Mouse (Mus musculus) intestine, embryonic 16.5 days (tissue): ENCODE measurements around the gene Plscr4. TPM values are rescaled to one million over a fixed set of nuclear protein-coding genes. Genes with fewer than 3 reads are reported as not detected.
A peak's percentile ranks its signal among the peaks of the same experiment; 100 is the strongest.

Experiments
- ATAC-seq: fragments of 200-750 bp; cut with Nextera tagmentation; 2 replicates; pipeline ENCODE4 v1.8.0; 2017; ENCODE audit warnings: moderate TSS enrichment, moderate library complexity
- H3K27ac ChIP-seq: fragments of 300-500 bp; sonication (generic); 2 replicates; pipeline ENCODE4 v1.5.1; 2014; ENCODE audit warnings: mild to moderate bottlenecking, low read length
- H3K27me3 ChIP-seq: fragments of 300-500 bp; sonication (generic); replicated peaks from 2 replicates; pipeline ENCODE4 v1.6.1; 2014; ENCODE audit warnings: low read length, control low read depth, mixed read lengths; ENCODE audit not compliant: control insufficient read depth, insufficient read depth
- H3K36me3 ChIP-seq: fragments of 300-500 bp; sonication (generic); 2 replicates; pipeline ENCODE4 v1.6.1; 2014; ENCODE audit warnings: low read length, control low read depth; ENCODE audit not compliant: control insufficient read depth, insufficient read depth
- H3K4me1 ChIP-seq: fragments of 300-500 bp; sonication (generic); 2 replicates; pipeline ENCODE4 v1.6.1; 2014; ENCODE audit warnings: low read length, control low read depth, mixed read lengths; ENCODE audit not compliant: control insufficient read depth, insufficient read depth
- H3K4me2 ChIP-seq: fragments of 300-500 bp; sonication (generic); 2 replicates; pipeline ENCODE4 v1.6.1; 2014; ENCODE audit warnings: low read depth, low read length, control low read depth
- H3K4me3 ChIP-seq: fragments of 300-500 bp; sonication (generic); 2 replicates; pipeline ENCODE4 v1.5.1; 2014; ENCODE audit warnings: mild to moderate bottlenecking, low read length
- H3K9ac ChIP-seq: fragments of 300-500 bp; sonication (generic); 2 replicates; pipeline ENCODE4 v1.6.1; 2014; ENCODE audit warnings: low read depth, low read length
- H3K9me3 ChIP-seq: fragments of 300-500 bp; sonication (generic); 2 replicates; pipeline ENCODE4 v1.6.1; 2016; ENCODE audit warnings: low read length, control low read depth; ENCODE audit not compliant: control insufficient read depth
- WGBS: fragments of 180-500 bp; shearing (Covaris S2); extraction: QIAGEN DNeasy Blood & Tissue Kit; methylation state at CpG from one replicate; pipeline ENCODE4 v1.1.7; 2014; 5-methylcytosine and 5-hydroxymethylcytosine counted together
- polyA plus RNA-seq: library from polyadenylated mRNA; unstranded; fragments of >200 nt; fragmentation: Nextera tagmentation; extraction: Ambion mirVana; gene quantifications from 2 replicates; pipeline ENCODE4 v1.2.1, GENCODE M21; 2015

Plscr4 gene
- polyA plus RNA-seq, 1 experiment from 2014 or later, result 5.8 TPM

DNA sequence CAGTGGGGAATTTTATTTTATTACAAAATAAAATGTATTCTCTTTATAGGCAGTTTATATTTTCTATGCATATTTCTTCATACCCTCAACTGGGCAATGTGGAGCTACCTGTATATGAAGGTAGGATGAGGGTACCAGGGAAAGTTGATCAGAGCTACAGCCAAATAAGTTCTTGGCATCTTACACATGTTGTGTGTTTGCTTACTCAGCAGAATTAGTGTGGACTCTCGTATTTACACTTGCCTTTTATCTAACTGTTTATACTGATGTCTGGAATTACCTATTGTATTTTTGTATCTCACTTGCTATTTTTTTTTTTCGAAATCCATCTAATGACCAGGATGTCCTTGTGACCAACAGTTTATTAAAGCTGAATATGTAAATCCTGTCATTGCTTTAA lies 34.1 kb downstream of the Plscr4 start:
- Histone ChIP-seq H3K9ac (no peak overlapping the region), H3K36me3 (no peaks in the 10 kb centered on the region), H3K4me2 (no peak overlapping the region), H3K4me1 (no peaks in the 10 kb centered on the region), H3K27me3 (no peaks in the 10 kb centered on the region), H3K4me3 (no peak overlapping the region), H3K9me3 (no peaks in the 10 kb centered on the region), H3K27ac (no peak overlapping the region)
- ATAC-seq, result no peak
- WGBS, result 80% methylated on average over 2 of the region's 2 CpGs

DNA sequence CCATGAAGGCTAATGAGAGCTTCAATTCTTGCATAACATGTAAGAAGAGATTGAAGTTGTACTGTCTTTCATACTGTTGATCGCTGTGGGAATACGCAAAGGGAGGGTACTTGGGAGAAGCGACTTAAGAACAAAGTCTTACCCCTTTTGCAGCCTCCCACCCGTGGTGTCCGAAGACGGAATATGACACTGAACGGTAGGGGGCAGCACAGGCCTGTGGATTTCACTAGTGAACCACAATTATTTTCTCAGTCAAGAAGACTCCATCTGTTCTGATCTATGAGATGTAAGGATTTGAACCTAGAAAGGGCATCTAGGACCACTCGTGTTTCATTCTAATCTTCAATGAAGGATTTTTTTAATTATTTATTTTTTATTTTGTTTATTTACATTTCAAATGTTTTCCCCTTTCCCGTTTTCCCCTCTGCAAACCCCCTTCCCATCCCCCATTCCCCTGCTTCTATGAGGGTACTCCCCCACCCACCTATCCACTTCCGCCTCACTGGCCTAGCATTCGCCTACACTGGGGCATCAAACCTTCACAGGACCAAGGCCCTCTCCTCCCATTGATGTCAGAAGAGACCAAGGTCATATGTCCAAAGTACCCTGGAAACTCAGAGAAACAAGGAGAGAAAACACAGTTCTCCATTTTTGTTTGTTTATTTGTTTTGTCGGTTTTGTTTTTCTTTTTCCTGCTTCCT lies 42.7 kb downstream of the Plscr4 start:
- Histone ChIP-seq H3K4me2 (no peak overlapping the region), H3K9ac (no peak overlapping the region), H3K4me3 (no peak overlapping the region), H3K36me3 (no peaks in the 10 kb centered on the region), H3K27me3 (no peaks in the 10 kb centered on the region), H3K9me3 (no peaks in the 10 kb centered on the region), H3K4me1 (no peaks in the 10 kb centered on the region), H3K27ac (no peak overlapping the region)
- 46% methylated on average over 12 of the region's 12 CpGs for WGBS
- ATAC-seq, result peak; percentile 59

DNA sequence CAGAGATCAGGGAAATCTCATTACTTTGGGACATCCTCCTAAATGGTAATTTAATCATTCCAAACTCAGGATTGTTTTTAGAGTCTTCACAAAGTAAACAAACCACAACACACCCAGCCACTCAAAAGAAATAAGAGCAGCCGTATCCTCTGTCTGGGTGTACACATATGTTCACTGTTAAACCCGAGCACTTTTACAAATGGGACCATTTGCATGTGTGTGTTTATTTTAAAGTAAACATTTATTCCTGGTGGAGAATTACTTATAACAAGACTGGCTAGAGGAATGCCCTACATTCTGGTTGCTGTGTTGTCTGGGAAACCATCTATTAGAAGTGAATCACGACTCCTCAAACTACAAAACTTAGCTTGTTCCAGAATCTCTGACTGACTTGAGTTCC lies 47.1 kb downstream of the Plscr4 start:
- Histone ChIP-seq H3K27me3 (no peaks in the 10 kb centered on the region), H3K9me3 (no peaks in the 10 kb centered on the region), H3K4me1 (no peaks in the 10 kb centered on the region), H3K36me3 (no peaks in the 10 kb centered on the region), H3K9ac (no peak overlapping the region), H3K4me2 (no peak overlapping the region), H3K4me3 (no peak overlapping the region), H3K27ac (no peak overlapping the region)
- peak; percentile 71 for ATAC-seq
- WGBS, result 49% methylated on average over 3 of the region's 3 CpGs

DNA sequence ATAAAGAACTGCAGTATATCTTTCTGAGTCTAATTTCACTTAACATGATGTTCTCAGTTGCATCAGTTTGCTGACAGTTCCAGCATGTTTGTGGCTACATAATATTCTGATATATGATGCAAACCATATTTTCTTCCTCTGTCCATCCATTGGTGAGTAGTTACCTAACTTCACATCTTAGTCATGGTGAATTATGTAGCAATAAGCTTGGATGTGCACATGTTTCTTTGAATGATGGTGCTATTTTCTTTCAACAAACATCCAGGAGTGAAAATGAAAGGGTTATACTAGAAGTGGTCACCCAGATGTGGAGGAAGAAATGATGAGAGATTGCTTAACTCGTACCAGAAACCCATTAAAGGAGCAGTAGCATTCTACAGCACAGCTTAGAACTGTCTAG lies 47.7 kb downstream of the Plscr4 start:
- Histone ChIP-seq H3K9ac (no peak overlapping the region), H3K27me3 (no peaks in the 10 kb centered on the region), H3K27ac (no peak overlapping the region), H3K4me1 (no peaks in the 10 kb centered on the region), H3K4me3 (no peak overlapping the region), H3K9me3 (no peaks in the 10 kb centered on the region), H3K36me3 (no peaks in the 10 kb centered on the region), H3K4me2 (no peak overlapping the region)
- 55% methylated on average over 1 of the region's 1 CpGs for WGBS
- no peak for ATAC-seq

DNA sequence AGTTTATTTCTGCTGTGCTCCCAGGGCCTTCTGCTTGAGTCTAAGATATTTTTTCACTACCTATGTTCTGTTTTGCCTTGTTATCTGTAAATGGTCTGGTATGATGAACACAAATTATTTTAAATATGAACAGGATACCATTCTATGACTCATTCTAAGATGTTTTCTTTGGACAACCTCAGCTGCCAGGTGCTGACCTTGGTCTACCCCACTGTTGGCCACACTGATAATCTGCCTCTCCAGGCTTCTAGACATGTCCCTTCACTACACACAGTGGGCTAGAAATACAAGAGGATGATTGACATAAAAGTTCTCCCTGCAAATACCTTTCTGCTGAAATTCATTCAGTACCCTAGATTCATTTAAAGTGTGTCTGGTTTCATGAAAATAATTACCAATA lies 54.5 kb downstream of the Plscr4 start:
- H3K4me1 ChIP-seq, result no peaks in the 10 kb centered on the region
- no peaks in the 10 kb centered on the region; the same call in 1 of the 2 replicates for H3K9me3 ChIP-seq
- no peaks in the 10 kb centered on the region for H3K36me3 ChIP-seq
- no peak for ATAC-seq
- no peak overlapping the region for H3K4me2 ChIP-seq
- H3K9ac ChIP-seq, result no peak overlapping the region
- H3K27ac ChIP-seq, result no peak overlapping the region
- no peak overlapping the region for H3K4me3 ChIP-seq
- H3K27me3 ChIP-seq, result no peaks in the 10 kb centered on the region

DNA sequence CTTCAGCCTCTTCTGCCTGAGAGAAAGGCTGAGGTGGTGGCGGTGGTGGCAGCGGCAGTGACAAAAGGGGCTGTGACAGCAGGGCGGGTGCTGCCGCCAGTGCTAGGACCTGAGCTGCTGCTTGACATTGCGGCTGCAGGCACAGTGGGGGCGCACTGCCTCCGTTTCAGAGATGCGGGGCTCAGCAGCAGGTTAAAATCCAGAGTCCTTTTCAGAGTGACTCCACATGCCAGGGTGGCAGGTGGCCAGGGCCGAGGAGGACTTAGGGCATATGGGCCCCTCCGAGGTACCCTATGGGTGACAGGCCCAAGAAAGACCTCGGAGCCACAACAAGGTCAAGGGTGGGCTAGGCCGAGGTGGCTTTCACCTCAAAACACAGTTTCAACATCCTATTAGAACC lies 59.9 kb downstream of the Plscr4 start:
- WGBS, result 94% methylated on average over 12 of the region's 12 CpGs
- no peak overlapping the region for H3K4me2 ChIP-seq

DNA sequence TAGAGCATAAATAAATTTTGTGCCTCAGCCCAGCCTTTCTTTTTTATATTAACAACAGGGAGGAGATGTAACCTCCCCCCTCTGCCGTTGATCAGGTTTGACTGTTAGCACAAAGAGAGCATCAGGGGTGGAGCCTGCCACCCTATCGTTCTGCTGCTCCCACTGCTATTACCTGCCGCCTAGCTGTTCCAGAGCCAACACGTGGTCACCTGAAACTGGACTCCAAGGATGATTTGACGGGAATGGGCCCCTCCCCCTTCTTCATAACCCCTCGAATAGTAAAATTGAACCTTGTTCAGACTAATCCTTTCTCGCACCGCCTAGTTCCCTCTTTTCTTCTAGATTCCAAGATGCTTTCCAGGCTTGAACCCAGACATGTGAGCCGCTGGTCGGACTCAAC lies 63.6 kb downstream of the Plscr4 start:
- no peak for ATAC-seq

More for the DNA sequence above, 59.9 kb downstream of the Plscr4 start:
- H3K4me1 ChIP-seq, result no peaks in the 10 kb centered on the region
- no peak overlapping the region for H3K4me3 ChIP-seq
- H3K36me3 ChIP-seq, result no peaks in the 10 kb centered on the region
- no peak overlapping the region for H3K9ac ChIP-seq
- peaks cover 5% of the 10 kb centered on the region; the same call in 1 of the 2 replicates for H3K9me3 ChIP-seq
- H3K27ac ChIP-seq, result no peak overlapping the region
- no peak for ATAC-seq
- no peaks in the 10 kb centered on the region for H3K27me3 ChIP-seq

DNA sequence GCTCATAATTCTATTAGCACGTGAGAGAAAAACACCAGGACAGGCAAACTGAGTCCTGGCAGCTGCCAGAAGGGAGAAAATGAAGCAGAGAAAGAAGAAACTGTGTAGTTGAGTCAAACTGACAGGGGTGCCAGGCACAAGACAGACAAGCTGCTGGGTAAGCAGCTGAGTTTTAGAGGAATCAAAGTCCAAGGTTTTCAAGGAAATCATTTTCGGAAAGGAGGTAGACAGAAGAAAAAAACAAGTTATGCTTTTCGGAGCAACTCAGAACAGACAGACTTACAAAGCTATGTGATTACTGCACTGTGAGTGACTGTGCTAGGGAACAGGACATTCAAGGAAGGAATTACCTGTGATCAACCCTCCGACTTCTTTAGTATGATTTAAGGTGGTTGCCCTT lies 67.3 kb downstream of the Plscr4 start:
- H3K27me3 ChIP-seq, result no peaks in the 10 kb centered on the region
- H3K9me3 ChIP-seq, result no peaks in the 10 kb centered on the region
- no peak overlapping the region for H3K9ac ChIP-seq
- H3K4me1 ChIP-seq, result no peaks in the 10 kb centered on the region
- H3K27ac ChIP-seq, result no peak overlapping the region
- 78% methylated on average over 4 of the region's 4 CpGs for WGBS
- H3K4me3 ChIP-seq, result no peak overlapping the region
- no peaks in the 10 kb centered on the region for H3K36me3 ChIP-seq
- no peak for ATAC-seq
- no peak overlapping the region for H3K4me2 ChIP-seq

More for the DNA sequence above, 63.6 kb downstream of the Plscr4 start:
- no peaks in the 10 kb centered on the region for H3K27me3 ChIP-seq
- H3K4me3 ChIP-seq, result no peak overlapping the region
- peaks cover 5% of the 10 kb centered on the region; the same call in 1 of the 2 replicates for H3K9me3 ChIP-seq
- H3K36me3 ChIP-seq, result no peaks in the 10 kb centered on the region
- H3K4me1 ChIP-seq, result no peaks in the 10 kb centered on the region
- H3K4me2 ChIP-seq, result no peak overlapping the region
- H3K27ac ChIP-seq, result no peak overlapping the region
- 90% methylated on average over 10 of the region's 10 CpGs for WGBS
- no peak overlapping the region for H3K9ac ChIP-seq

DNA sequence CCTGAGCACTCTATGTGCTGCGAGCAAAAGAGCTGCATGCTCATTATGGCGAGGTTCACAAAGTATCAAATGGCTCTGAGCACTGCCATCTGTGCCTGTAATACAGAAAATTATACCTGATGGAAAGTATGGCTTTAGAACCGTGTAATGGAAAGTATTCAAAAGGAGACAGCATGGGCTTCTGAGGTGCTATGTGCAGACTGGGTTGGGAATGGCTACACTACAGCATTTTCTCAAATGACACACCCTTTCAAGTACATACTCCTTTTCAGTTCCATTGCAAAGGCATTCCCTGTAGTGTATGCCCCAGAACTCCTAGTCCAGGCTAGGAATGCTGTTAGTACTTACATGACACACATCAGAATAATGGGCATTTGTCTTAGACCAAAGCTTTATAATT lies 72.9 kb downstream of the Plscr4 start:
- Histone ChIP-seq H3K4me2 (no peak overlapping the region), H3K9ac (no peak overlapping the region), H3K4me3 (no peak overlapping the region), H3K27ac (no peak overlapping the region), H3K27me3 (no peaks in the 10 kb centered on the region), H3K9me3 (no peaks in the 10 kb centered on the region), H3K4me1 (no peaks in the 10 kb centered on the region), H3K36me3 (no peaks in the 10 kb centered on the region)
- 85% methylated on average over 3 of the region's 3 CpGs for whole genome bisulfite sequencing
- ATAC-seq, result no peak

DNA sequence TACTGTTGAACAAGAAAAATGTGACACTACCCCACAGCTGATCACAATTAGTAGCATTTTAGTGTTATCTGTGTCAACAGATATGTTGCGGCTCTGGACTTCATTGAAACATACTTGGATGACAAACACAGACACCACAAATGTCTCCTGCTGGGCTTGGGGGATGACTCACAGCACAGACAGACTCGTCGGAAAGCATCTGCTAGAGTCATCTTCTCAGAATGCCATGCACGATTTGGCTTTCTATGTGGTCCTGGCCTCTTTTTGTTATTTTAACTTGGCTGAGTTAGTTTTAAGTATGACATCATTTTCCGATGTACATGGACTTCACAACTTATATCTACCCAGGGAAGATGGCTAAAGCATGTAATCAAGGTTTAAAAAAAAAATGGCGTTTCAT lies 80.6 kb downstream of the Plscr4 start:
- no peaks in the 10 kb centered on the region for H3K9me3 ChIP-seq
- H3K4me2 ChIP-seq, result no peak overlapping the region
- ATAC-seq, result no peak
- H3K27ac ChIP-seq, result no peak overlapping the region
- no peaks in the 10 kb centered on the region for H3K36me3 ChIP-seq
- H3K9ac ChIP-seq, result no peak overlapping the region
- 65% methylated on average over 6 of the region's 6 CpGs for WGBS
- peaks cover 3% of the 10 kb centered on the region; the same call in 1 of the 2 replicates for H3K4me1 ChIP-seq
- no peaks in the 10 kb centered on the region for H3K27me3 ChIP-seq
- no peak overlapping the region for H3K4me3 ChIP-seq
